Mouse (Mus musculus): ENCODE data around the gene Atp5s. TPM values are rescaled to one million over a fixed set of nuclear protein-coding genes. Genes with fewer than 3 reads are reported as not detected.

Atp5s gene
- polyA plus RNA-seq, 1 experiment from 2014 or later = 18.5 TPM

GRCm38 (mm10) chr12:69741965-69742364 lies 17.2 kb downstream of the Atp5s start:
- DNase-seq (ENCODE audit: low spot score) (no peak), ATAC-seq (no peak)
- H3K9me3 ChIP-seq (ENCODE audit: low read length) = no peaks in the 10 kb centered on the region
- H3K27me3 ChIP-seq (replicated peaks; ENCODE audit: insufficient read depth, low read length) = no peaks in the 10 kb centered on the region
- H3K4me2 ChIP-seq (replicated peaks; ENCODE audit: low read depth, low read length) = no peak overlapping the region
- no peak overlapping the region for H3K27ac ChIP-seq (ENCODE audit: low read length)
- no peak overlapping the region for H3K4me3 ChIP-seq (ENCODE audit: low read depth, low read length)
- no peak overlapping the region for H3K9ac ChIP-seq (replicated peaks; ENCODE audit: low read depth)
- H3K36me3 ChIP-seq (ENCODE audit: insufficient read depth, low read length) = no peaks in the 10 kb centered on the region
- WGBS = 71% methylated on average over 5 of the region's 5 CpGs
- H3K4me1 ChIP-seq (ENCODE audit: insufficient read depth, low read depth, low read length) = no peaks in the 10 kb centered on the region
- TF ChIP-seq EP300 (IDR thresholded peaks at IDR 0.05) (no peak), CTCF (IDR thresholded peaks at IDR 0.05) (peak; percentile 26)

DNA sequence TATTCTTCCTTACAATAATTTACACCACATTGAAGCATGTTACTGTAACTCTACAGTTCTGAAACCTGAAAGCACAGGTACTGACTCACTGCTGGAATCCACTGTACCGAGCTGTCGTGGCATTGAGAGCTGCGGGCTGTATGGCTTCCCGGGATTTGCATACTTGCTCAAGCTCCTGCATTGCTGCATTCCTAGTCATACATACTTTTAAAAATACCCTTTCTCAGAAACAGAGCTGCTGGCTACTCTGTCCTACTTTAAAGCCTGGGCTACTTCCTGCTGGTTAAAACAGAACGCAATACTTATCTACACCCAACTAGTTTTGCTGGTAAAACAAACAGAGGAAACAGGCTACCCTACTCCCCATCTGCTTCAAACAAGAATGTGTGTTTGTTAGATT lies 19.4 kb downstream of the Atp5s start:
- H3K4me2 ChIP-seq (replicated peaks; ENCODE audit: low read depth, low read length) = no peak overlapping the region
- no peaks in the 10 kb centered on the region for H3K27me3 ChIP-seq (replicated peaks; ENCODE audit: insufficient read depth, low read length)
- H3K36me3 ChIP-seq (ENCODE audit: insufficient read depth, low read length) = no peaks in the 10 kb centered on the region
- no peak overlapping the region for H3K27ac ChIP-seq (ENCODE audit: low read length)
- no peak overlapping the region for H3K4me3 ChIP-seq (ENCODE audit: low read depth, low read length)
- H3K4me1 ChIP-seq (ENCODE audit: insufficient read depth, low read depth, low read length) = no peaks in the 10 kb centered on the region
- no peaks in the 10 kb centered on the region for H3K9me3 ChIP-seq (ENCODE audit: low read length)
- no peak for TF ChIP-seq EP300 (IDR thresholded peaks at IDR 0.05)
- no peak for TF ChIP-seq CTCF (IDR thresholded peaks at IDR 0.05)
- WGBS = 43% methylated on average over 5 of the region's 5 CpGs
- no peak overlapping the region for H3K9ac ChIP-seq (replicated peaks; ENCODE audit: low read depth)
- ATAC-seq = peak; percentile 54
- DNase-seq (ENCODE audit: low spot score) = no peak

DNA sequence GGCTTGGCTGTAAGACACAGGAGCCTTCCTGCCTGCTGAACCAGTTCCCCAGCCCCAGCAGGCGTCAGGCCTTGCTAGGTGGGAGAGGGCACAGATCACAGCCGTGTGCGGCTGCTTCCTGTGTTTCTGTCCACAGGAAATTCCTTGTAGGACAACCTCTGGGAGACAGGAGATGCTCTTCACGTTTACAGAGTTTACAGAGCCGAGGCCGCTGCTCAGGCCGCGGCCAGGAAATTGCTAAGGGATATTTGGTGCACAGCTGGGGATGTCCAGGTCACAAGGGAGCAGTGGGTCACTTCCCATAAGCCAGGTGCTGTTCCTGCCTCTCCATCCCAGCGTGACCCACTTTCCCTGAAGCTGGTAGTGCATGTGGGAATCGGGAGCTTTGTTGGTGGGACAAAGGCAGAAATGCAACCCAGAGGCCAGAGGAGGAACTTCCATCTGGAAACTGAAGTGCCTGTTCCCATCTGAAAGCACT lies 27.2 kb downstream of the Atp5s start:
- H3K27ac ChIP-seq (ENCODE audit: low read length) = 0 out of 2 replicates have a peak overlapping the region, but pooled peaks have one; percentile 2
- peak; percentile 55 for ATAC-seq
- peak; percentile 37 for DNase-seq (ENCODE audit: low spot score)

DNA sequence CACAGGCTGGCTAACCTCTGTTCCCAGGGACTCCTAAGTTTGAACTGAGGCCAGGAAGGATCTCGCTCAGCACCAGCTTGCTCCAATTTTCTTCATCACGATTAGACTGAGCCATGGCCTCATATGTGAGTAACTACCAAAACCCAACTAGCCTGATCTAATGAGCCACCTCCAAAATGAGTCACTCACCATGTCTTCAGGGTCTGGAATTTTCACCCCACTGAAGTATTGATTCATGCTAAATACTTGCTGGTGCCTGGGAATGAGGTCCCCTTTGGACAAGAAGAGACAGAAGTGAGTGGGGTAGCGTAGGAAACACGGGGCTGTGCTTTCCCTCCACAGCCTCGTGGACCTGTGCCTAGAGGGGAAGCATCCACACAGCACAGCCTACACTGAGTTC lies 29.2 kb downstream of the Atp5s start:
- Histone ChIP-seq H3K4me1 (ENCODE audit: insufficient read depth, low read depth, low read length) (peaks cover 11% of the 10 kb centered on the region), H3K9ac (replicated peaks; ENCODE audit: low read depth) (no peak overlapping the region), H3K9me3 (ENCODE audit: low read length) (no peaks in the 10 kb centered on the region), H3K27ac (ENCODE audit: low read length) (no peak overlapping the region), H3K36me3 (ENCODE audit: insufficient read depth, low read length) (no peaks in the 10 kb centered on the region), H3K4me2 (replicated peaks; ENCODE audit: low read depth, low read length) (no peak overlapping the region), H3K4me3 (ENCODE audit: low read depth, low read length) (no peak overlapping the region), H3K27me3 (replicated peaks; ENCODE audit: insufficient read depth, low read length) (no peaks in the 10 kb centered on the region)
- ATAC-seq (no peak), DNase-seq (ENCODE audit: low spot score) (no peak)
- TF ChIP-seq EP300 (IDR thresholded peaks at IDR 0.05) (no peak), CTCF (IDR thresholded peaks at IDR 0.05) (no peak)
- WGBS = 71% methylated on average over 5 of the region's 5 CpGs

More for the DNA sequence above, 27.2 kb downstream of the Atp5s start:
- Histone ChIP-seq H3K4me3 (ENCODE audit: low read depth, low read length) (no peak overlapping the region), H3K36me3 (ENCODE audit: insufficient read depth, low read length) (no peaks in the 10 kb centered on the region), H3K4me1 (ENCODE audit: insufficient read depth, low read depth, low read length) (peaks cover 5% of the 10 kb centered on the region), H3K27me3 (replicated peaks; ENCODE audit: insufficient read depth, low read length) (no peaks in the 10 kb centered on the region), H3K9ac (replicated peaks; ENCODE audit: low read depth) (no peak overlapping the region), H3K9me3 (ENCODE audit: low read length) (no peaks in the 10 kb centered on the region), H3K4me2 (replicated peaks; ENCODE audit: low read depth, low read length) (no peak overlapping the region)
- 19% methylated on average over 10 of the region's 10 CpGs for WGBS
- TF ChIP-seq EP300 (IDR thresholded peaks at IDR 0.05) (no peak), CTCF (IDR thresholded peaks at IDR 0.05) (0 out of 2 replicates have a peak, but pooled peaks have one; percentile 18)

- TF ChIP-seq CTCF (IDR thresholded peaks at IDR 0.05) = no peak
- no peak for TF ChIP-seq EP300 (IDR thresholded peaks at IDR 0.05)
- no peak overlapping the region for H3K4me2 ChIP-seq (replicated peaks; ENCODE audit: low read depth, low read length)
- no peak for ATAC-seq
- H3K27ac ChIP-seq (ENCODE audit: low read length) = no peak overlapping the region
- H3K36me3 ChIP-seq (ENCODE audit: insufficient read depth, low read length) = no peaks in the 10 kb centered on the region
- H3K27me3 ChIP-seq (replicated peaks; ENCODE audit: insufficient read depth, low read length) = no peaks in the 10 kb centered on the region
- no peak overlapping the region for H3K9ac ChIP-seq (replicated peaks; ENCODE audit: low read depth)
- WGBS = 70% methylated on average over 5 of the region's 5 CpGs
- H3K4me1 ChIP-seq (ENCODE audit: insufficient read depth, low read depth, low read length) = peaks cover 13% of the 10 kb centered on the region
- H3K9me3 ChIP-seq (ENCODE audit: low read length) = no peaks in the 10 kb centered on the region
- H3K4me3 ChIP-seq (ENCODE audit: low read depth, low read length) = no peak overlapping the region
- DNase-seq (ENCODE audit: low spot score) = no peak
These were observed 31.3 kb downstream of the Atp5s start for GRCm38 (mm10) chr12:69756015-69756414.

DNA sequence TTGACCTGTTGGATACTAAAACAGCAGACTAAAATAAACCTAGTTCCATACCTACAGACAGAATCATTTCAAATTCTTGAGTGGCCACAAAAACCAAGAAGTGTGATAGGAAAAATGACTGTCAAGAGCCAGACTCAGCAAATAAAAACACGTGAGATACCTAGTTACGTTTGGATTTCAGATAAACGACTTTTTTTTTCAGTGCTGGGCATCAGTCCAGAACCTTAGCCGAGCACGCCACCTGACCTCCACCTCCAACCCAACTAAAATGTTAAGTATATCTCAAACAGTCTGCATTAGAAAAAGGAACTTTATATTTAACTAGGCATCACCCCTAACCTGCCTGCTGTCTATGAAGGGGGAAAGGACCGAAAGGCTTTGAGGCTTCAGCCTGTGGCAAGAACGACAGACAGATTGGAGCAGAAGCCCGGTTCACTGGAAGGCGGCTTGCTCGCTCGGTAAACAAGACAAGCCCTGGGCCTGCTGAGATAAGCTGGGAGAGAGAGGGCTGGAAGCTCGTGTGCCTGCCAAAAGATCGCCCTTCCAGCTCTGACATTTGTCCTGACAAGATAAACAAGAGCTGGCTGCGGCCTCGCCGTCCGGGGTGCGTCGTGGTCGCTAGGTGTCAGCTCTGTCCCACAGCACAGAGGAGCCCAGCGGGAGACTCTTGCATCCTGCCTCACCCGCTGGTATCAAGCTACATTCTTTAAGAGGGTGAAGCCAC lies 32.8 kb downstream of the Atp5s start:
- Histone ChIP-seq H3K36me3 (ENCODE audit: insufficient read depth, low read length) (no peaks in the 10 kb centered on the region), H3K4me3 (ENCODE audit: low read depth, low read length) (peak overlapping the region; percentile 18), H3K27me3 (replicated peaks; ENCODE audit: insufficient read depth, low read length) (no peaks in the 10 kb centered on the region), H3K9me3 (ENCODE audit: low read length) (no peaks in the 10 kb centered on the region), H3K27ac (ENCODE audit: low read length) (peak overlapping the region; percentile 83), H3K9ac (replicated peaks; ENCODE audit: low read depth) (0 out of 2 replicates have a peak overlapping the region, but pooled peaks have one; percentile 16), H3K4me2 (replicated peaks; ENCODE audit: low read depth, low read length) (peak overlapping the region; percentile 56), H3K4me1 (ENCODE audit: insufficient read depth, low read depth, low read length) (peaks cover 8% of the 10 kb centered on the region; the same call in 1 of the 2 replicates)
- ATAC-seq (peak; percentile 92), DNase-seq (ENCODE audit: low spot score) (peak; percentile 93)
- TF ChIP-seq CTCF (IDR thresholded peaks at IDR 0.05) (peak; percentile 86), EP300 (IDR thresholded peaks at IDR 0.05) (0 out of 2 replicates have a peak, but pooled peaks have one; percentile 71)
- WGBS = 3% methylated on average over 22 of the region's 22 CpGs

Measured in lung, postnatal 0 days (tissue).